Mouse (Mus musculus) lung, postnatal 0 days (tissue): ENCODE measurements at regions not wholly inside any gene's neighbourhood (a gene's known extent, or its start where the extent isn't known, plus 50 kb on each side); places are given as distances from the start of the nearest gene placed in this dataset.
"Not testable (repeated sequence)": the region's sequence is repeated elsewhere in the genome, so short reads cannot be mapped to it uniquely, and the experiment has no call there.

Source experiments
- CTCF ChIP-seq: IDR thresholded peaks from 2 replicates; pipeline ENCODE4 v1.5.1; 2016; ENCODE audit warnings: antibody characterized with exemption, mild to moderate bottlenecking
- EP300 ChIP-seq: IDR thresholded peaks from 2 replicates; pipeline ENCODE4 v1.6.1; 2016; ENCODE audit warnings: antibody characterized with exemption, mild to moderate bottlenecking, control low read depth

DNA sequence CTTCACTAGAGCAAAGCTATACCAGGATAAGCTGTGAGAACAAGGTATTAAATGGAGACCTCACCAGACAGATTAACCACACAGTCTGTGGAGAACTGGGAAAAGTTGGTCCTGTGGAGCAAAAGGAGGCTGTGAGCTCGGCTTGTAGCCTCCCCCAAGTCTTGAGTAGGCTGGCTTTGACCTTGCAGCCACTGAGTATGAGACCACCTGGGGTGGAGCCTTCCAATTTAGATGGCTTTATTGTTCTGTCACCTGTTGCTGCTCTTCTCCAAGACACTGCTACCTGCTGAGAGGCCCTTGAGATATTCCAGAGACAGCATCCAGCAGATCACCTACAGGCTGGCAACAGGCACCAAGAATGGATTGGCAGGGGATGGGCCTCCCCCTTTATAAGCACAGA, 110.5 kb upstream of the Zranb2 start:
- not testable (repeated sequence) for TF ChIP-seq CTCF, EP300
